Mouse (Mus musculus) adrenal gland, postnatal 0 days (tissue): Measurements from ENCODE around the gene Sds. TPM values are rescaled to one million over a fixed set of nuclear protein-coding genes. Genes with fewer than 3 reads are reported as not detected.

ENCODE experiments used
- polyA plus RNA-seq: library from polyadenylated mRNA; unstranded; fragments of >200 nt; fragmentation: Nextera tagmentation; extraction: Ambion mirVana; gene quantifications from 2 replicates; pipeline ENCODE4 v1.2.1, GENCODE M21; 2015

Sds gene
- polyA plus RNA-seq = 0.41 and 1.1 TPM in 2 replicates

DNA sequence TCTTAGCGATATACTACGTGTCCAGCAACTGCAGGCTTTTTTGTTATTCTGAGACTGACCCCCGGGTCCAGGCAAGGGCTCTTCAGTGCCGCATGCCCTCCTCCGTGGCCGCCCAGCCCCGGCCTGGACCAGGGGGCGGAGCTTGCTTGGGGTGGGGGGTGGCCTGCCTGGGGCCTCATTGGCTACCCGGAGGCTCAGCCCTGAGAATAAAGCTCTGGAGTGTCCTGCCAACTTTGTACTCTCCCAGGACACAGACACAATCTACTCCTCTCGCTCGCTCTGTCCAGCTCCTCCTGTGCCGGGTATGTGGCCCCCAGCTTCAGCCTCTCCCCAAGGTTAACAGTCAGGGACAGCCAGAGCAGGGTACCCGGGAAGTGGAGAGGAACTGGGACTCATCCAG, at the start of gene Sds:
Gene Sds (plus strand): TSS at position 231 of the 400 bp plus-strand sequence.

DNA sequence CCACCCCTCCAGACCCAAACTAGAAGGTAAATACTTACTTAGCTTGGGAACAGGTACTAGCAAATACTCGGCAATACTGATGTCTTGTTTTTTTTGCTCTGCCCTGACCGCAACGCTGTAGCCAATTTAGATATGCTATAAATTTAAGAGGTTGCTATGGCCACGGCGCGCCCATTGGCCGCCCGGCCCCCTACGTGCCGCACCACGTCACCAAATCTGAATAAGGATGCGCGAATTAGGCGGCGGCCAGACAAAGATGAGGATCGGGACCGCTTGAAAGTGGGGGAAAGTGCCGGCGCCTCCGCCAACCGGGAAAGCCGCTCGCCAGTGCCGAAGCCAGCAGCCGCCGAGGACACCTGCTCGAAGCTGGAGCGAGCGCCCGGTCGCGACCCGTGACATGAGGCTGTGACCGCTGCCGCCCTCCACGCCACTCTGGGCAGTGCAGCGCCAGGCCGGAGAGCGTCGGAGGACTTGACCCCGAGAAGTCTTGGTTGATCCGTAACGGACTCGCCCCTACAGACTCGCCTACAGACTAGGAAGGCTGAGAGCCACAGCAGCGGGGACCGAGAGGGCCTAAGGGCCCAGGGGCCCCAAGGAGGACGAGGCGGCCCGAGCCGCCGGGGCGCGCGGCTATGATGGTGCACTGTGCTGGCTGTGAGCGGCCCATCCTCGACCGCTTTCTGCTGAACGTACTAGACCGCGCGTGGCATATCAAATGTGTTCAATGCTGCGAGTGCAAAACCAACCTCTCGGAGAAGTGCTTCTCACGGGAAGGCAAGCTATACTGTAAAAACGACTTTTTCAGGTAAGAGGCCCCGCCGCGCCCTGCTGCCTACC, 44.5 kb upstream of the Sds start, which contains the start of gene Lhx5:
Gene Lhx5 (plus strand): TSS at position 51 of the 837 bp plus-strand sequence.

GRCm38 (mm10) chr5:120472770-120473169, 3.6 kb upstream of the Sds start, which contains the start of gene Sdsl:
Sdsl (minus strand) TSS chr5:120472810.

DNA sequence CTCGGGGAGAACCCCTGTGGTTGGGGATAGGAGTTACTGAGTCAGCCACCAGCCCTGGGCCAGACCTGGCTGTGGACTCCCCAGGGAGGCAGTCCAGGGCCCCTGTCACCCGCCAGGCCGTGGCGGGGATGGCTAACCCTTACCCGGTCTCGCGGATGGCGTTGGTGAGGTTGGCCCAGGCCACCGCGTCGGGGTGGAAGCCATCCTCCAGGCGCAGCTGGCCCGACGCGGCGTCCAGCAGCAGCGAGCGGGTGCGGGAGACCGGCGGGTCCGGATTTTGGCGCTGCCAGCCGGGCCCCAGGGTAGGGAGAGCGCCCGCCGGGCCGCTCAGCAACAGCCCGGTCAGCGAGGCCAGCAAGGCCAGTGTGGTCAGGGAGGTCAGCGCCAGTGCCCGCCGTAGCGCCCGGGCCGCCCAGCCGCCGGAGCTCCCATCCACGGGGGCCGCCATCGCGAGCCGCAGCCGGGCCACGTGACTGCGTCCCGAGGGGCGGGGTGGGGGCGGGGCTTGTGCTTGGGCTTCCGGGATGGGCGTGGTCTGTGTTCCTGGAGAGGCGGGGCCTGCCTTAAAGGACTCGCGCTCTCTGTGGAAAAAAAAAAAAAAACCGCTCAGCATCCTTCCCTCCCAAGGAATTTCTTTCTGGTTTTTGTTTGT, 26.9 kb downstream of the Sds start, which contains the start of gene Plbd2:
Gene Plbd2 (minus strand): TSS at position 482 of the 652 bp plus-strand sequence.

GRCm38 (mm10) chr5:120510982-120511642, 34.8 kb downstream of the Sds start, which contains the start of gene Slc8b1:
Slc8b1 (plus strand) TSS chr5:120511168.

Other genes with a start within 250 kb of the Sds start
- 0.04 TPM in 1 of 2 replicates, not detected in the other for gene Lhx5, start 44.8 kb upstream of the Sds start, polyA plus RNA-seq
- 41.0 and 90.2 TPM in 2 replicates for gene Sdsl, start 3.7 kb upstream of the Sds start, polyA plus RNA-seq
- gene Plbd2, start 27.1 kb downstream of the Sds start, polyA plus RNA-seq = 53.4 and 89.7 TPM in 2 replicates
- gene Slc8b1, start 34.6 kb downstream of the Sds start, polyA plus RNA-seq = 12.7 and 17.2 TPM in 2 replicates
- 15.4 and 16.2 TPM in 2 replicates for gene Tpcn1, start 112.1 kb downstream of the Sds start, polyA plus RNA-seq
- gene Iqcd, start 112.5 kb downstream of the Sds start, polyA plus RNA-seq = 0.79 TPM in 2 replicates
- 15.7 and 18.4 TPM in 2 replicates for gene Rita1, start 136.1 kb downstream of the Sds start, polyA plus RNA-seq
- gene Ddx54, start 136.2 kb downstream of the Sds start, polyA plus RNA-seq = 20.4 and 25.8 TPM in 2 replicates
- gene Cfap73, start 157.7 kb downstream of the Sds start, polyA plus RNA-seq = 0.32 and 0.44 TPM in 2 replicates
- 0.68 and 1.5 TPM in 2 replicates for gene Rasal1, start 172.3 kb downstream of the Sds start, polyA plus RNA-seq
- 6.0 and 9.5 TPM in 2 replicates for gene Dtx1, start 235.4 kb downstream of the Sds start, polyA plus RNA-seq